Mouse (Mus musculus) olfactory bulb, adult 2 months (tissue): Measurements from ENCODE around the gene Arhgap45. TPM values are rescaled to one million over a fixed set of nuclear protein-coding genes. Genes with fewer than 3 reads are reported as not detected.

Experiments
- H3K27ac ChIP-seq: fragments of 200-500 bp; 2 replicates; pipeline ENCODE4 v1.5.1; 2012; ENCODE audit warnings: low read depth, low read length; ENCODE audit not compliant: insufficient read depth
- H3K4me1 ChIP-seq: fragments of 200-500 bp; 2 replicates; pipeline ENCODE4 v1.6.1; 2012; ENCODE audit warnings: low read length; ENCODE audit not compliant: control insufficient read depth, insufficient read depth
- H3K4me3 ChIP-seq: fragments of 200-500 bp; 2 replicates; pipeline ENCODE4 v1.5.1; 2012; ENCODE audit warnings: mild to moderate bottlenecking, low read depth, low read length, moderate library complexity; ENCODE audit not compliant: insufficient read depth
- CTCF ChIP-seq: fragments of 200-500 bp; IDR thresholded peaks from 2 replicates; pipeline ENCODE4 v1.5.1; 2012; ENCODE audit warnings: low read depth, mild to moderate bottlenecking, low read length, moderate library complexity; ENCODE audit not compliant: insufficient read depth
- POLR2A ChIP-seq: fragments of 200-500 bp; IDR thresholded peaks from 2 replicates; pipeline ENCODE4 v1.6.1; 2012; ENCODE audit warnings: mild to moderate bottlenecking, low read depth, low read length, moderate library complexity; ENCODE audit not compliant: insufficient read depth
- WGBS: fragments of 180-500 bp; shearing (Covaris S2); methylation state at CpG from one replicate; pipeline ENCODE4 v1.1.7; 2018; 5-methylcytosine and 5-hydroxymethylcytosine counted together
- polyA plus RNA-seq: library from polyadenylated mRNA; stranded (reverse); fragments of >200 nt; gene quantifications from 2 replicates; pipeline ENCODE4 v1.2.4, GENCODE M21; 2012; ENCODE audit warnings: low replicate concordance; ENCODE audit not compliant: missing spikeins, insufficient read depth, insufficient read length

Arhgap45 gene
- polyA plus RNA-seq, 1 experiment, result 203 TPM

DNA sequence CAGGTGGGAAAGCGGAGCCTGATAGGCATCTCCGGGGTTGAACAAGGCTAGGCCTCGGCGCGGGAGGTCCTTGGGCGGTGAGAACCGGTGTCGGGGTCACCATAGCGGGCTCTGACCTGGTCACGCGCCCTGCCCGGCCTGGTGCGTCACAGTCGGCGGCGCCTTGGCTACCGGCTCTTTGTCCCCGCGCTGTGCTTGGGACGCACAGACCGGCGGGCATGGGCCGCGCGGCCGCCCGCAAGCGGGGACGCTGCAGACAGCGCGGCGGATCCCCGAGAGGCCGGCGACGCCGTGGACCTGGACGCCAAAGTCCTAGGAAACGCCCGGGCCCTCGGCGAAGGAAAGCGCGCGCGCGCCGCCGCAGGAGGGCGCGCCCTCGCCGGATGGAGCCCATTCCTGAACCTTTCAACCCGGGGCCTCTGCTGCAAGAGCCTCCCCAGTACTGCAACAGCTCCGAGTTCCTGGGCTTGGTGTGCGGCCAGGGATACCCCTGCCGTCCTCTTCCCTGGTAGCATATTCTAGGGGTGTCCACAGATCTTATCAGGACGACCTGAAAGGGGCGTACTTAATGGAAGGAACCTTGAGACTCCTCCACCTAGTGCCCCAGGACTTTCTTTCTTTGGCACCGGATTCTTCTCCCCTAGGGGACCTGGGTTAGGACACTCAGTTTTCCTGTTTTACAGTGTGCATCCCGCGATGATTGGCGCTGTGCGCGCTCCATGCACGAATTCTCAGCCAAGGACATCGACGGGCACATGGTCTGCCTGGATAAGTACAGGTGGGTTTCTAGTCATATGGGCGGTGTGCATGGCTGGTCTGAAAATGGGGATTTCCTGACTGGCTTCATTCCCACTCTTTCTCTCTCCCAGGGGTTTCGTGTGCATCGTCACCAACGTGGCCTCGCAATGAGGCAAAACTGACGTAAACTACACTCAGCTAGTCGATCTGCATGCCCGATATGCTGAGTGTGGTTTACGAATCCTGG lies 37.7 kb downstream of the Arhgap45 start:
- peak overlapping the region; percentile 90 for H3K4me3 ChIP-seq
- TF ChIP-seq CTCF (no peak), POLR2A (no peak)
- H3K27ac ChIP-seq, result peak overlapping the region; percentile 93
- peaks cover 21% of the 10 kb centered on the region for H3K4me1 ChIP-seq
- under 1% methylated on average over 77 of the region's 77 CpGs for WGBS

GRCm38 (mm10) chr10:80054911-80055310 lies 38.5 kb downstream of the Arhgap45 start:
- Histone ChIP-seq H3K4me1 (peaks cover 21% of the 10 kb centered on the region), H3K27ac (0 out of 2 replicates have a peak overlapping the region, but pooled peaks have one; percentile 93), H3K4me3 (peak overlapping the region; percentile 90)
- 7% methylated on average over 3 of the region's 3 CpGs for whole genome bisulfite sequencing

DNA sequence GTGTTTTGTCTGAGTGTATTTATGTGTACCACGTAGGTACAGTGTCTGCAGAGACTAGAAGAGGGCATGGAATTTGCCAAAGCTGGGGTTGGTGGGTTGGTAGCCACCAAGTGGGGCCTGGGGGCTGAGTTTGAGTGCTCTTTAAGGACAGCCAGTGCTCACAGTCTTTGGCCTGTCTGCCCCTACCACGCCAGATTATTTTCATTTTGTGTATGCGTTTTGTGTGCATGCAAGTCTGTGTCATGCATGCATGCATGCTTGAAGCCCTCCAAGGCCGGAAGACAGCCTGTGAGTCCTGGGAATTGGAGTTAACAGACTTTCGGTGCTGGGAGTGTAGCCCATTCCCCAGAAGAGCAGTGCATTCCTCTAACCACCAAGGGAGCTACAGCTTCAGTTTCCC lies 38.9 kb downstream of the Arhgap45 start:
- WGBS, result 62% methylated on average over 5 of the region's 5 CpGs
- no peak for TF ChIP-seq CTCF
- TF ChIP-seq POLR2A, result no peak
- Histone ChIP-seq H3K4me3 (no peak overlapping the region), H3K4me1 (peaks cover 21% of the 10 kb centered on the region), H3K27ac (no peak overlapping the region)

DNA sequence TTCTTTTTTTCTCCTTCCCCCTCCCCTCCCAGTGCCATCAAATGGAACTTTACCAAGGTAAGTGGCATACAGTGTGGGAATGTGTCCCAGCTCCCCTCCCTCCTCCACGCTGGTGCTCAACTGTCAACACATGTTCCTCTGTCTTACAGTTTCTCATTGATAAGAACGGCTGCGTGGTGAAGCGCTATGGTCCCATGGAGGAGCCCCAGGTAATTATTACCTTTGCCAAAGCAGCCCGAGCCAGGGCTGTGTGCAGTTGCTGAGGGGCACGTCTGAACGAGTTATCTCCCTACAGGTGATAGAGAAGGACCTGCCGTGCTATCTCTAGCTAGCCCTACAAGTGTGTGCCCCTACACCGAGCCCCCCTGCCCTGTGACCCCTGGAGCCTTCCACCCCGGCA lies 39.4 kb downstream of the Arhgap45 start:
- no peak overlapping the region for H3K4me3 ChIP-seq

DNA sequence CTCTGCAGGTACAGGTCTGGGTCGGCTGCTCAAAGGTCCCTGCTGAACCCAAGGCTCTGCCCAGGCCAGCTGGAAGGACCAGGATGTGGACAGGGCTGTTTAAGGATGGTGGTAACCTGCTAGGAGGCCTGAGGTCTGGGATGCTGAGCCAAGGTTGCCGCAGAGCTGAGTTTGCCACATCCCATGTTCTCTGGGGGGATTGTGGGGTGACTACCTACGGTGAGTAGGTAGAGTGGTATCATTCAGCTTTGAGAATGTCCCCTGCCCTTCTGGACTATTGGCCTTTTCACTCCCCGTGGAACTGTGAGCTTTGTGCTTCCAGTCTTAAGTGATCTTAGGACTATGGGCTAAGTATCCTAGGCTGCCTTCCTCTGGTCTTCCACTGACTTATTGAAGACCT lies 40.1 kb downstream of the Arhgap45 start:
- H3K4me1 ChIP-seq, result peaks cover 21% of the 10 kb centered on the region
- TF ChIP-seq POLR2A (no peak), CTCF (no peak)
- 76% methylated on average over 4 of the region's 4 CpGs for WGBS

More for the DNA sequence above, 39.4 kb downstream of the Arhgap45 start:
- no peak for TF ChIP-seq POLR2A
- Histone ChIP-seq H3K4me1 (peaks cover 21% of the 10 kb centered on the region), H3K27ac (no peak overlapping the region)
- WGBS, result 85% methylated on average over 10 of the region's 10 CpGs

GRCm38 (mm10) chr10:80056976-80057682 lies 40.7 kb downstream of the Arhgap45 start:
- TF ChIP-seq POLR2A (no peak), CTCF (no peak)
- 86% methylated on average over 27 of the region's 27 CpGs for WGBS
- Histone ChIP-seq H3K4me3 (no peak overlapping the region), H3K27ac (no peak overlapping the region), H3K4me1 (peaks cover 21% of the 10 kb centered on the region)

More for the DNA sequence above, 40.1 kb downstream of the Arhgap45 start:
- H3K27ac ChIP-seq, result no peak overlapping the region
- H3K4me3 ChIP-seq, result no peak overlapping the region

- H3K4me1 ChIP-seq, result peaks cover 21% of the 10 kb centered on the region
- no peak overlapping the region for H3K4me3 ChIP-seq
- H3K27ac ChIP-seq, result no peak overlapping the region
- 68% methylated on average over 30 of the region's 30 CpGs for WGBS
- TF ChIP-seq POLR2A (no peak), CTCF (no peak)
These were observed 41.4 kb downstream of the Arhgap45 start for GRCm38 (mm10) chr10:80057683-80058326.

DNA sequence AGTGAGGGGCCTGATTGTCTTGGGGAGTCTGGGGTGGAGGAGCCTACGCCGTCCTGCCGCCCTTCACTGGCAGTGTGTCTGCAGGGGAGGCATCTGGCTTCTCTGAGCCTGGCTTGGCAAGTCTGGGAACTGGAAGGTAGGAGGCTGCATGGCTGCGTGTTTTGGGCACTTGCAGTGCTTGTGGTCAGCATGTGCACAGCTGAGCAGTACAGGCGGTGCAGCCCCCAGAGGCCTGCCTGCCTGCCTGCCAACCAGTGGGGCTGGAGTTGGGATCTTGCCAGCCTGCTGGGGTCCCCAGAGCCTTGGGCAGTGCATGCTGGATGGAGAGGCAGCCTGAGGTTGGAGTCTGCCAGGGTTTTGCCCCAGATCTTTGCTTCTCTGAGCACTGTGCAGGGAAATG lies 46.7 kb downstream of the Arhgap45 start:
- no peak overlapping the region for H3K27ac ChIP-seq
- WGBS, result 78% methylated on average over 5 of the region's 5 CpGs
- no peak overlapping the region for H3K4me3 ChIP-seq
- no peaks in the 10 kb centered on the region for H3K4me1 ChIP-seq
- TF ChIP-seq CTCF, result no peak
- no peak for TF ChIP-seq POLR2A

DNA sequence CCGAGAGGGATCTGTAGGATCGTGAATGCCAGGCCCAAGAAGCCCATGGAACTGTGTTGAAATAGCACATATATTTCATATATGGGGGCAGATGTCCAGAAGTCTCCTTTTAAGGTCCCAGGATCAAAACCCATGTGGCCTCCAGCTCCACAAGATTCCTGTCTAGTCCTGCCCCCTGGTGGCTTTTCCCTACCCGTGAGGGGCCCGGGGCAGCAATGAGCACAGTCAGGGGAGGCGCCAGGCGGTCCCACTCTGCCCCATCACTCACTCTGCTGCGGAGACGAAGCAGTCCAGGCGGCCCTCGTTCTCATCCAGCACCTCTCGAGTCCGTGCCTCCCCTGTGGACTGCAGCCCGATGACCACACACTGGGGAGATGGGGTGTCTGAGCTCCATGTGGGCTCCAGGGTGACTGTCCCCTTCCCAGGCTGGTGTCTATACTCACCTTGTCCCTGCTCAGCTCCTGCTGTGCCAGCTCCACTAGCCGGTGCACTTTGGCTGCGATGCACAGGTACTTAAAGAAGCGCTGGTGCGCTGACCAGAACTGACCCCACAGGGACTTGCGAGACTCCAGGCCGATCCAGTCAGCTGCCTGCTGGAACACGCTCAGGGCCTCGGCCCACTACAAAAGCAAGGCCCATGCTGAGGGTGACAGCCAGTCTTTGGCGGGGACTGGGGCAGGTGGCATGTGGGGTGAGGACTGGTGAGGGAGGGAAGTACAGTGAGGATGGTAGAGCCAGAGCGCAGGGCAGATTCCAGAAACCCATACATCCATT lies 47.6 kb downstream of the Arhgap45 start:
- Histone ChIP-seq H3K4me1 (no peaks in the 10 kb centered on the region), H3K4me3 (no peak overlapping the region), H3K27ac (no peak overlapping the region)
- no peak for TF ChIP-seq POLR2A
- TF ChIP-seq CTCF, result no peak
- WGBS, result 80% methylated on average over 23 of the region's 23 CpGs
